Mouse (Mus musculus): ENCODE data around the gene Cpm. TPM values are rescaled to one million over a fixed set of nuclear protein-coding genes. Genes with fewer than 3 reads are reported as not detected.

Cpm gene
- total RNA-seq, 2 experiments from 2014 or later, result 6.2 to 7.4 TPM

- intact Hi-C loops (cut with DNase I; ENCODE audit: low total_unique reads), result no loop called here
- DNase-seq, result no peak
Observed at GRCm38 (mm10) chr10:117642491-117643262, 13.4 kb downstream of the Cpm start.

GRCm38 (mm10) chr10:117643302-117643701 lies 14.0 kb downstream of the Cpm start:
- intact Hi-C loops (cut with DNase I; ENCODE audit: low total_unique reads), result no loop called here
- DNase-seq, result no peak

- intact Hi-C loops (cut with DNase I; ENCODE audit: low total_unique reads), result no loop called here
- no peak for DNase-seq
Observed at GRCm38 (mm10) chr10:117643711-117644428, 14.6 kb downstream of the Cpm start.

GRCm38 (mm10) chr10:117644429-117644748 lies 15.1 kb downstream of the Cpm start:
- no peak for DNase-seq
- intact Hi-C loops (cut with DNase I; ENCODE audit: low total_unique reads), result no loop called here

- intact Hi-C loops (cut with DNase I; ENCODE audit: low total_unique reads), result no loop called here
- DNase-seq, result no peak
Observed at GRCm38 (mm10) chr10:117644828-117645227, 15.5 kb downstream of the Cpm start.

- intact Hi-C loops (cut with DNase I; ENCODE audit: low total_unique reads), result no loop called here
- no peak for DNase-seq
Observed at GRCm38 (mm10) chr10:117645487-117645964, 16.2 kb downstream of the Cpm start.

GRCm38 (mm10) chr10:117646482-117647157 lies 17.3 kb downstream of the Cpm start:
- intact Hi-C loops (cut with DNase I; ENCODE audit: low total_unique reads), result no loop called here
- no peak for DNase-seq

GRCm38 (mm10) chr10:117647158-117647505 lies 17.8 kb downstream of the Cpm start:
- no peak for DNase-seq
- intact Hi-C loops (cut with DNase I; ENCODE audit: low total_unique reads), result no loop called here

- intact Hi-C loops (cut with DNase I; ENCODE audit: low total_unique reads), result no loop called here
- DNase-seq, result no peak
Observed at GRCm38 (mm10) chr10:117647964-117648472, 18.7 kb downstream of the Cpm start.

- intact Hi-C loops (cut with DNase I; ENCODE audit: low total_unique reads), result no loop called here
- no peak for DNase-seq
Observed at GRCm38 (mm10) chr10:117648643-117649042, 19.3 kb downstream of the Cpm start.

GRCm38 (mm10) chr10:117649292-117650041 lies 20.2 kb downstream of the Cpm start:
- no peak for DNase-seq
- intact Hi-C loops (cut with DNase I; ENCODE audit: low total_unique reads), result no loop called here

- intact Hi-C loops (cut with DNase I; ENCODE audit: low total_unique reads), result no loop called here
- DNase-seq, result no peak
Observed at GRCm38 (mm10) chr10:117650042-117650655, 20.8 kb downstream of the Cpm start.

GRCm38 (mm10) chr10:117650725-117651124 lies 21.4 kb downstream of the Cpm start:
- DNase-seq, result no peak
- intact Hi-C loops (cut with DNase I; ENCODE audit: low total_unique reads), result no loop called here

GRCm38 (mm10) chr10:117651587-117652377 lies 22.5 kb downstream of the Cpm start:
- intact Hi-C loops (cut with DNase I; ENCODE audit: low total_unique reads), result no loop called here
- DNase-seq, result no peak

- intact Hi-C loops (cut with DNase I; ENCODE audit: low total_unique reads), result no loop called here
- DNase-seq, result no peak
Observed at GRCm38 (mm10) chr10:117652378-117652774, 23.1 kb downstream of the Cpm start.

- DNase-seq, result no peak
- intact Hi-C loops (cut with DNase I; ENCODE audit: low total_unique reads), result no loop called here
Observed at GRCm38 (mm10) chr10:117652930-117653778, 23.9 kb downstream of the Cpm start.

- intact Hi-C loops (cut with DNase I; ENCODE audit: low total_unique reads), result no loop called here
- no peak for DNase-seq
Observed at GRCm38 (mm10) chr10:117653779-117654173, 24.5 kb downstream of the Cpm start.

All from gastrocnemius, postnatal 14 days (tissue).